Mouse (Mus musculus): Measurements from ENCODE around the gene Mpp3.

GRCm38 (mm10) chr11:101968791-101969190, 59.5 kb downstream of the Mpp3 start:
- TF ChIP-seq CTCF (IDR thresholded peaks at IDR 0.05; ENCODE audit: extremely low read depth, insufficient read depth, low read length) (peak; percentile 100), POLR2A (IDR thresholded peaks at IDR 0.05; ENCODE audit: extremely low read depth, insufficient read depth, low read length) (no peak)

Data from cortical plate, adult 2 months (tissue).